Mouse (Mus musculus): ENCODE measurements around the gene Vgll4. TPM values are rescaled to one million over a fixed set of nuclear protein-coding genes. Genes with fewer than 3 reads are reported as not detected.

Vgll4 gene
- total and polyA plus RNA-seq, 3 experiments, result 34.6 to 73.7 (median 37.3) TPM

- dilution Hi-C loops (cut with MboI; ENCODE audit: extremely low pct_ligation_motif_present, extremely low pct_unique_long_range_greater_than_20kb, low sequenced_read_pairs), result no loop called here
- in situ Hi-C loops (cut with MboI; ENCODE audit: low pct_ligation_motif_present, low pct_unique_long_range_greater_than_20kb, low sequenced_read_pairs), result no loop called here
- H3K36me3 ChIP-seq (replicated peaks in 1 of 2; ENCODE audit: control insufficient read depth in 1 of 2, insufficient read depth in 1 of 2, low read length in 1 of 2), result no peaks in the 10 kb centered on the region
- H3K9ac ChIP-seq (ENCODE audit: insufficient read depth, low read depth), result no peak overlapping the region
- H3K4me2 ChIP-seq (ENCODE audit: insufficient read depth, low read depth, poor library complexity, severe bottlenecking), result no peak overlapping the region
- H3K4me3 ChIP-seq (replicated peaks in 1 of 3; ENCODE audit: low read depth in 2 of 3, low read length in 2 of 3, poor library complexity in 1 of 3), result no peak overlapping the region
- DNase-seq (ENCODE audit: extremely low read depth), result no peak
- no peaks in the 10 kb centered on the region for H3K79me2 ChIP-seq (replicated peaks; ENCODE audit: control insufficient read depth, extremely low read depth, insufficient read depth, poor library complexity, severe bottlenecking)
- no peak for TF ChIP-seq MEF2A (IDR thresholded peaks at IDR 0.05; ENCODE audit: borderline replicate concordance, low read depth, low read length)
- TF ChIP-seq NELFE (IDR thresholded peaks at IDR 0.05; ENCODE audit: low read depth, low read length), result no peak
- TF ChIP-seq HCFC1 (IDR thresholded peaks at IDR 0.05; ENCODE audit: low read depth, low read length), result no peak
- no peak for TF ChIP-seq JUN (IDR thresholded peaks at IDR 0.05; ENCODE audit: insufficient read depth, low read depth, low read length)
- TF ChIP-seq USF1 (IDR thresholded peaks at IDR 0.05; ENCODE audit: low read depth, low read length), result no peak
- TF ChIP-seq ZNF384 (IDR thresholded peaks at IDR 0.05; ENCODE audit: low read depth, low read length), result no peak
- TF ChIP-seq MYC (IDR thresholded peaks at IDR 0.05; ENCODE audit: low read depth, low read length), result no peak
- TF ChIP-seq ZMIZ1 (IDR thresholded peaks at IDR 0.05; ENCODE audit: low read depth, low read length), result no peak
- no peak for TF ChIP-seq KAT2A (IDR thresholded peaks at IDR 0.05; ENCODE audit: insufficient replicate concordance, low read length)
- no peak for TF ChIP-seq MXI1 (IDR thresholded peaks at IDR 0.05; ENCODE audit: low read depth, low read length)
- peaks cover 7% of the 10 kb centered on the region for H3K9me3 ChIP-seq (replicated peaks; ENCODE audit: low read length)
- H3K4me1 ChIP-seq (ENCODE audit: control insufficient read depth in 1 of 2, insufficient read depth in 2 of 2), result peaks cover 5 to 36% of the 10 kb centered on the region in 2 experiments
- no peak overlapping the region for H3K27ac ChIP-seq (ENCODE audit: insufficient read depth, low read depth)
- H3K27me3 ChIP-seq (replicated peaks), result no peaks in the 10 kb centered on the region
These were observed 4.5 kb upstream of the Vgll4 start for GRCm38 (mm10) chr6:114974331-114974730.

- Histone ChIP-seq H3K9me3 (replicated peaks; ENCODE audit: low read length) (peaks cover 7% of the 10 kb centered on the region), H3K4me3 (replicated peaks in 1 of 3; ENCODE audit: low read depth in 2 of 3, low read length in 2 of 3, poor library complexity in 1 of 3) (no peak overlapping the region), H3K36me3 (replicated peaks in 1 of 2; ENCODE audit: control insufficient read depth in 1 of 2, insufficient read depth in 1 of 2, low read length in 1 of 2) (no peaks in the 10 kb centered on the region), H3K27me3 (replicated peaks) (no peaks in the 10 kb centered on the region), H3K4me1 (ENCODE audit: control insufficient read depth in 1 of 2, insufficient read depth in 2 of 2) (peaks cover 7 to 29% of the 10 kb centered on the region in 2 experiments), H3K79me2 (replicated peaks; ENCODE audit: control insufficient read depth, extremely low read depth, insufficient read depth, poor library complexity, severe bottlenecking) (peaks cover 6% of the 10 kb centered on the region), H3K9ac (ENCODE audit: insufficient read depth, low read depth) (no peak overlapping the region), H3K4me2 (ENCODE audit: insufficient read depth, low read depth, poor library complexity, severe bottlenecking) (no peak overlapping the region), H3K27ac (ENCODE audit: insufficient read depth, low read depth) (no peak overlapping the region)
- DNase-seq (ENCODE audit: extremely low read depth), result no peak
- in situ Hi-C loops (cut with MboI; ENCODE audit: low pct_ligation_motif_present, low pct_unique_long_range_greater_than_20kb, low sequenced_read_pairs), result no loop called here
- dilution Hi-C loops (cut with MboI; ENCODE audit: extremely low pct_ligation_motif_present, extremely low pct_unique_long_range_greater_than_20kb, low sequenced_read_pairs), result no loop called here
- TF ChIP-seq E2F4 (IDR thresholded peaks at IDR 0.05; ENCODE audit: insufficient replicate concordance, low read depth, low read length) (no peak), JUN (IDR thresholded peaks at IDR 0.05; ENCODE audit: insufficient read depth, low read depth, low read length) (0 out of 2 replicates have a peak, but pooled peaks have one; percentile 12), BHLHE40 (IDR thresholded peaks at IDR 0.05; ENCODE audit: low read depth, low read length) (peak; percentile 36; the same call in 1 of the 2 replicates)
These were observed 3.2 kb upstream of the Vgll4 start for GRCm38 (mm10) chr6:114972988-114973387.

- dilution Hi-C loops (cut with MboI; ENCODE audit: extremely low pct_ligation_motif_present, extremely low pct_unique_long_range_greater_than_20kb, low sequenced_read_pairs) (no loop called here), in situ Hi-C loops (cut with MboI; ENCODE audit: low pct_ligation_motif_present, low pct_unique_long_range_greater_than_20kb, low sequenced_read_pairs) (no loop called here)
These were observed 1.1 kb upstream of the Vgll4 start for GRCm38 (mm10) chr6:114970895-114971294.

More at GRCm38 (mm10) chr6:114970895-114971294, 1.1 kb upstream of the Vgll4 start:
- no peaks in the 10 kb centered on the region for H3K36me3 ChIP-seq (replicated peaks in 1 of 2; ENCODE audit: control insufficient read depth in 1 of 2, insufficient read depth in 1 of 2, low read length in 1 of 2)
- no peaks in the 10 kb centered on the region for H3K27me3 ChIP-seq (replicated peaks)
- no peak overlapping the region for H3K4me3 ChIP-seq (replicated peaks in 1 of 3; ENCODE audit: low read depth in 2 of 3, low read length in 2 of 3, poor library complexity in 1 of 3)
- no peak overlapping the region for H3K27ac ChIP-seq (ENCODE audit: insufficient read depth, low read depth)
- H3K9me3 ChIP-seq (replicated peaks; ENCODE audit: low read length), result peaks cover 7% of the 10 kb centered on the region
- no peak overlapping the region for H3K4me2 ChIP-seq (ENCODE audit: insufficient read depth, low read depth, poor library complexity, severe bottlenecking)
- no peak for DNase-seq (ENCODE audit: extremely low read depth)
- no peak overlapping the region for H3K9ac ChIP-seq (ENCODE audit: insufficient read depth, low read depth)
- TF ChIP-seq ZC3H11A (IDR thresholded peaks at IDR 0.05; ENCODE audit: low read depth, low read length) (no peak), TBP (conservative IDR thresholded peaks at IDR 0.05; ENCODE audit: low read depth, low read length) (no peak), E2F4 (IDR thresholded peaks at IDR 0.05; ENCODE audit: insufficient replicate concordance, low read depth, low read length) (no peak), CTCF (conservative IDR thresholded peaks at IDR 0.05 in 1 of 2, IDR thresholded peaks at IDR 0.05 in 1 of 2; ENCODE audit: low read depth in 2 of 2, low read length in 2 of 2) (peak; percentile 23 to 62; a peak in 2 of 4 replicates), GABPA (IDR thresholded peaks at IDR 0.05; ENCODE audit: insufficient replicate concordance, low read depth, low read length) (no peak), POLR2AphosphoS2 (IDR thresholded peaks at IDR 0.05; ENCODE audit: low read depth, low read length) (no peak), ELF1 (IDR thresholded peaks at IDR 0.05; ENCODE audit: low read depth, low read length) (no peak), USF2 (conservative IDR thresholded peaks at IDR 0.05; ENCODE audit: low read depth, low read length) (no peak), CHD2 (IDR thresholded peaks at IDR 0.05; ENCODE audit: low read length) (no peak), IRF4 (IDR thresholded peaks at IDR 0.05; ENCODE audit: low read depth, low read length) (0 out of 2 replicates have a peak, but pooled peaks have one; percentile 5), NRF1 (IDR thresholded peaks at IDR 0.05; ENCODE audit: low read depth, low read length) (no peak), SMC3 (IDR thresholded peaks at IDR 0.05; ENCODE audit: low read depth, low read length) (peak; percentile 59), ZNF384 (IDR thresholded peaks at IDR 0.05; ENCODE audit: low read depth, low read length) (no peak), MXI1 (IDR thresholded peaks at IDR 0.05; ENCODE audit: low read depth, low read length) (no peak), RAD21 (IDR thresholded peaks at IDR 0.05; ENCODE audit: low read depth, low read length) (peak; percentile 46), CHD1 (IDR thresholded peaks at IDR 0.05; ENCODE audit: low read depth, low read length) (no peak)
- peaks cover 7 to 48% of the 10 kb centered on the region in 2 experiments for H3K4me1 ChIP-seq (ENCODE audit: control insufficient read depth in 1 of 2, insufficient read depth in 2 of 2)
- H3K79me2 ChIP-seq (replicated peaks; ENCODE audit: control insufficient read depth, extremely low read depth, insufficient read depth, poor library complexity, severe bottlenecking), result peaks cover 26% of the 10 kb centered on the region

All from CH12.LX (cell line).